Mouse (Mus musculus): ENCODE measurements around the gene Glb1l.

DNA sequence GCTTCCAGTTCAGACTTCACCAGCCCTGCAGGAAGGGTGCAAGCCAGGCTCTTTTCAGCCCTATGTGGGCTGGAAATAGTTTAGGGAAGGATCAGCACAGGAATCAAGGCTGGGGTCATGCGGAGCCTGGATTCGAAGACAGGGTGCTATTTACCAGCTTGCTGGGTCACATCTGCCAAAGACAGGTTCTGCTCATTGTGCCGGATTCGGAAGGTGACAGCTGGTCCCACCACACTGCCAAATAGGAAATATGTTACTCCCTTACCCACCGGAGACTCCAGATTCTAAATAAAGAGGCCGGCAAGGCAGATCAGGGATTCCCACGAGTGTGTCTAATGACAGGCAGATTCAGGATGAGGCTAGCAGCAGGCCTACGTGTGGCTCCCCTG lies 44.0 kb upstream of the Glb1l start:
- no peak for TF ChIP-seq GATA1 (IDR thresholded peaks at IDR 0.05; ENCODE audit: borderline replicate concordance, low read length)
- TF ChIP-seq FLI1 (IDR thresholded peaks at IDR 0.05; ENCODE audit: low read length): no peak

Measured in megakaryocyte, embryonic 14.5 days (primary cell).